Mouse (Mus musculus): ENCODE measurements around the gene B430218F22Rik. TPM values are rescaled to one million over a fixed set of nuclear protein-coding genes. Genes with fewer than 3 reads are reported as not detected.
"Not testable (repeated sequence)": the region's sequence is repeated elsewhere in the genome, so short reads cannot be mapped to it uniquely, and the experiment has no call there.

The B430218F22Rik gene
- 0.35 TPM in 1 of 2 replicates, not detected in the other for polyA plus RNA-seq (2012; ENCODE audit: insufficient read depth, low replicate concordance)

DNA sequence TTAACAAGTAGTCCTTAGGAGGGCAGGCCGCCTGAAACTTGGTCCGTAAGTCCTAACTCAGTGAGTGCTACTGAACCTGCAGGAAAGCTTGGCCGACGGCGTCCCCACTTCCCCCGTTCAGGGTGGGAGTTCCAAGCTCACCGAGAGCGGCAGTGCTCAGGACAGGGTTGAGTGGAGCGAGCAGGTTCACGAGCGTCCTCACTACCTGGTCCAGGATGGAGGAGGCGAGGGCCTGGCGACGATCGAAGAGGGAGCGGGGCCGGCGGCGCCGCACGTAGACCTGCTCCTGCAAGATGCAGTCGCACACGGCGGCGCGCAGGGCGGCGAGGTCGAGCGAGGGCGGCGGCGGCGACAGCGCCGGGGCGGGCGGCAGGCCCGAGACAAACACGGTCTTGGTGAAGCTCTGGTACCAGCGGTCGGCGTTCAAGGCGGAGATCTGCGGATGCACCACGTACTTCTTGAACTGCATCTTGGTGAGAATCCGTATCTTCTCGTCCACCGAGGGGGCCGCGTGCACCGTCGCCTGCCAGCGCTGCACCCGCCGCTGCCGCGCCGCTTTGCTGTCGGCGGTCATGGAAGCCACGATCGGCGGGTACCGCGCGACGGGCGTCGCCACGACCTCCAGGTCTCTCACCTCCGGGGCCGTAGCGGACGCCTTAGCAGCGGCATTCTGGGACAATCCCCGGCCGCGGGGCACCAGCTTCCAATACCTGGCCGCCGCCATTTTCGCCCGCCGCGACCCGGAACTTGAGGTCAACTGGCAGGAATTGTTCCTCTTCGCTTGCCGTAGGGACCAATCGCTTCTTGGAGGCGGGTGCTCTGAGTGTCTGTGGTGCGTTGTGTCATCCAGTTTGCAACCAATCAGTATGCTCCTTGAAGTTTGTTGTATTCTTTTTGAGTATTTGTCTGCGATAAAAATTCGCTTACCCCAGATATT is at the start of gene B430218F22Rik, which contains the start of gene Mrps30:
B430218F22Rik (plus strand) TSS at position 120 of the 937 bp plus-strand sequence.
Mrps30 (minus strand) TSS at position 742 of the 937 bp plus-strand sequence.
- Histone ChIP-seq H3K36me3 (replicated peaks; ENCODE audit: low read length) (peaks cover 34% of the 10 kb centered on the region), H3K4me3 (replicated peaks) (peak within 1 kb of the TSS; percentile 100), H3K4me1 (peaks cover 11% of the 10 kb centered on the region), H3K27me3 (replicated peaks) (no peaks in the 10 kb centered on the region), H3K9me3 (no peaks in the 10 kb centered on the region)
- TF ChIP-seq GATA1 (IDR thresholded peaks at IDR 0.05; ENCODE audit: borderline replicate concordance, low read length) (no peak), FLI1 (IDR thresholded peaks at IDR 0.05; ENCODE audit: low read length) (no peak)

DNA sequence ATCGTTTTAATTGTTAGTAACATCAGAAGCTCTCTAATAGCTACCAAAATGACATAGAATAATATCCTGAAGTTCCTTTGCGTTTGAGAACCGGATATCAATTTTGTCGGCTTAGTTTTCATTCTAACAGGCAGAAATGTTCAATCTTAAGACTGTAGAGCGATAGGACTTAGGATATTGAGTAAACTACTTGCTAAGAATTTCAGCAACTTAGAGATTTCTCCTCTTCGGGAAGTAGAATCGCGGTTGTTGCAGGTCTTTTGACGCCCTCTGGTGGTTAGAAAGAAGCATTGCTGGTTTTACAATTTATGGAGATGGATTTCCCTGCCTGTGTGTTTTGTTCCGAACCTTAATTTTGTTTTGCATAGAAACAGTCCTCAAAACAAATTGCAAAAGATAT is 36.2 kb upstream of the B430218F22Rik start:
- no peak for TF ChIP-seq GATA1 (IDR thresholded peaks at IDR 0.05; ENCODE audit: borderline replicate concordance, low read length)
- no peak for TF ChIP-seq FLI1 (IDR thresholded peaks at IDR 0.05; ENCODE audit: low read length)
- H3K4me1 ChIP-seq = no peaks in the 10 kb centered on the region
- no peak overlapping the region for H3K4me3 ChIP-seq (replicated peaks)
- no peaks in the 10 kb centered on the region for H3K9me3 ChIP-seq
- H3K27me3 ChIP-seq (replicated peaks) = no peaks in the 10 kb centered on the region
- no peaks in the 10 kb centered on the region for H3K36me3 ChIP-seq (replicated peaks; ENCODE audit: low read length)

DNA sequence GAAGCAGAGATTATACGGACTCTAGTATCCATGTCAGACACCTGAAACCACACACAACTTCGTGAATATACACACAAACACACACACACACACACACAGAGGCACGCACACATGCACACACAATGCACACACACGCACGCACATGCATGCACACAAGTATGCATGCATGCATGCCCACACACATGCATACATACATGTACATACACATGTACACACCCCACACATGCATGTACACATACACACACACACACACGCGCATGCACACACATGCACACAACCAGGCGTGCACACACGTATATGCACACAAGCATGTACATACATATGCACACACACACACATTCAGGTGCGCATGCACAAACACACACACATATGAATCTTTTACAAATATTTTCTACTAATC is 35.6 kb upstream of the B430218F22Rik start:
- no peak for TF ChIP-seq FLI1 (IDR thresholded peaks at IDR 0.05; ENCODE audit: low read length)
- no peak for TF ChIP-seq GATA1 (IDR thresholded peaks at IDR 0.05; ENCODE audit: borderline replicate concordance, low read length)
- no peaks in the 10 kb centered on the region for H3K9me3 ChIP-seq
- no peaks in the 10 kb centered on the region for H3K27me3 ChIP-seq (replicated peaks)
- no peaks in the 10 kb centered on the region for H3K36me3 ChIP-seq (replicated peaks; ENCODE audit: low read length)
- H3K4me3 ChIP-seq (replicated peaks) = peak overlapping the region; percentile 59
- H3K4me1 ChIP-seq = no peaks in the 10 kb centered on the region

DNA sequence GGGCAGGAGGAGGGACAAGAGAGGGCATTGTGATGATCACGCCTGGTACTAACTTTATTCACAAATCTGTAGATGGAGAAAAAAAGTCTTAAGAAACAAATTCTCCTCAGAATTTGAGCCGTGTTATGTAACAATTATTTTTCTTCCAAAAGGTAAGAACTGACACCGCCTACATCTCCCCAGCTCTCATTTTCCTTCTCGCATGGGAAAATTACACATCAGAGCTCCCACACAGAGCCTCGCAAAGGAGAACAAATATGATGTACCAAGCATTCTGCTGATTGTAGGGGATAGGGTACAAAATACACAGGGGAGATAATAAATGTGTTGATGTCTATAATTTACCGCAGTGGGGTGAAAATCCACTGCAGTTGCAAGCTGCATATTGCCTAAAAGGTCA is 23.1 kb upstream of the B430218F22Rik start:
- H3K36me3 ChIP-seq (replicated peaks; ENCODE audit: low read length) = peaks cover 2% of the 10 kb centered on the region
- H3K4me3 ChIP-seq (replicated peaks) = no peak overlapping the region
- TF ChIP-seq GATA1 (IDR thresholded peaks at IDR 0.05; ENCODE audit: borderline replicate concordance, low read length) (no peak), FLI1 (IDR thresholded peaks at IDR 0.05; ENCODE audit: low read length) (no peak)
- no peaks in the 10 kb centered on the region for H3K4me1 ChIP-seq
- no peaks in the 10 kb centered on the region for H3K27me3 ChIP-seq (replicated peaks)
- H3K9me3 ChIP-seq = peaks cover 10% of the 10 kb centered on the region

DNA sequence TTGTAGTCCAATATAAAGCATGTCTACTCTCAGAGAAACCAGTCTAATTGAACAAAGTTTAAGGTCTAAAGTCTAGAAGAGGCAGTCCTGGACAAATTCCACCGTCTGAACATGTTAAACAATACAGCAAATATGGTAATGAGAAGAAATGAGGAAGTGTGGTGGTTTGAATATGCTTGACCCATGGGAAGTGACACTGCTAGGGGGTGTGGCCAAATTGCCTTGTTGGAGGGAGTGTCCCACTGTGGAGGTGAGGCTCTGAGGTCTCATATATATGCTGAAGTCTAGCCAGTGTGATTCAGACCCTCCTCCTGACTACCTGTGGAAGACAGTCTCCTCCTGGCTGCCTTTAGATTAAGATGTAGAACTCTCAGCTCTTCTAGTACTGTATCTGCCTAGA is 20.7 kb upstream of the B430218F22Rik start:
- Histone ChIP-seq H3K9me3 (peaks cover 10% of the 10 kb centered on the region), H3K4me1 (no peaks in the 10 kb centered on the region), H3K4me3 (replicated peaks) (no peak overlapping the region), H3K27me3 (replicated peaks) (no peaks in the 10 kb centered on the region), H3K36me3 (replicated peaks; ENCODE audit: low read length) (peaks cover 2% of the 10 kb centered on the region)
- TF ChIP-seq FLI1 (IDR thresholded peaks at IDR 0.05; ENCODE audit: low read length) (no peak), GATA1 (IDR thresholded peaks at IDR 0.05; ENCODE audit: borderline replicate concordance, low read length) (no peak)

DNA sequence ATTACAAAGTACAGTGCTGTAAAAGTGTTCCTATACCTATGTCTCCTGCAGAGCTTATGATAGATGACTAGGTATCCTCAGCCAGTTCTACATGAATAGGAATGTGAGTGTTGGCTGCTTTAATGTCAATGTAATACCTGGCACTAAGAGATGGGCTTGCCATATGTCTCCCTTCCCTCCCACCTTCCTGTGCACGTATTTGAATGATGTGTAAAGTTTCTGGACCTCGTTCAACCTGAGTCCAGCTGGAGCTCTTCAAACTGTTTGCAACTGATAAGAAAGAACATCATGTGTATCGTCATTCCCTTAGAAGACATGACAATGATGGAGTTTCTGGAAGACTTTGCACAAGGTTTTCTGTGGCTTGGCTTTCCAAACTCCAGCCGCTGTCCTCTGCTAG is 13.6 kb upstream of the B430218F22Rik start:
- no peaks in the 10 kb centered on the region for H3K27me3 ChIP-seq (replicated peaks)

DNA sequence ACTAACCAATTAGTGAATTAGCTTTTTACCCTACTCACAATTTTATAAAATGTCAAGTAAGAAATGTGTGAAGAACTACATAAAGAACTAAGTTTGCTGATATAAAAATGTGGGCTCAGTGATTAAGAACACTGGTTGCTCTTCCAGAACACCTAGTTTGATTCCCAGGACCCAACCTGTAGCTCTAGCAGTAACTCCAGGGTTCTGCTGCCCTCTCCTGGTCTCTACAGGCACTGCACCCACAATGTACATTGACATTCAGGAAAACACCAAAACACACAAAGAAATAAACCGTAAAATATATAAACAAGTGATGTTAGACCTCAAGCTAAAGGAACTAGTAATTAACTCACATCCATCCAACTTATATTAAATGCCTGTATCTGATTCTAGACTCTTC is 7.3 kb upstream of the B430218F22Rik start:
- Histone ChIP-seq H3K27me3 (replicated peaks) (no peaks in the 10 kb centered on the region), H3K9me3 (no peaks in the 10 kb centered on the region), H3K36me3 (replicated peaks; ENCODE audit: low read length) (peaks cover 64% of the 10 kb centered on the region), H3K4me3 (replicated peaks) (no peak overlapping the region), H3K4me1 (no peaks in the 10 kb centered on the region)
- TF ChIP-seq FLI1 (IDR thresholded peaks at IDR 0.05; ENCODE audit: low read length) (no peak), GATA1 (IDR thresholded peaks at IDR 0.05; ENCODE audit: borderline replicate concordance, low read length) (no peak)

More for the DNA sequence above, 13.6 kb upstream of the B430218F22Rik start:
- Histone ChIP-seq H3K9me3 (no peaks in the 10 kb centered on the region), H3K36me3 (replicated peaks; ENCODE audit: low read length) (peaks cover 13% of the 10 kb centered on the region), H3K4me1 (no peaks in the 10 kb centered on the region), H3K4me3 (replicated peaks) (no peak overlapping the region)
- no peak for TF ChIP-seq FLI1 (IDR thresholded peaks at IDR 0.05; ENCODE audit: low read length)
- no peak for TF ChIP-seq GATA1 (IDR thresholded peaks at IDR 0.05; ENCODE audit: borderline replicate concordance, low read length)

DNA sequence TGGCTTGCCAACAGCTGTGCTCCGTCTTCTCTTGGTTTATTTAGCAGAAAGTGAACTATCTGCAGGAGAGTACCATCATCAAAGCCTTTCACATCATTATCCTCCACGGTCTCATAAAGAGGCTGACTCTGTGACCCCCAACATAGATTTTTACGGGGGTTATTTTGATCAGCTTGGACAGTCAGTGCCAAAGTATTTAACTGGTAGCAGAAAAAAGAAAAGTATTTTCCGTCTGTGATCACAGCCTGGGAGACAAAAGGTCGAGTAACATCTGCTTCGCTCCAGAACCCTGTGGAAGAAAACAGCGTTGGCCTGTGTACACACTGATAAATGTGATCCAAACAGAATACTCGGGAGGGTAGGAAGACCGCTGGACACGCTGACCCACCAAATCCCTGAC is 6.0 kb upstream of the B430218F22Rik start:
- H3K4me3 ChIP-seq (replicated peaks) = no peak overlapping the region
- no peak for TF ChIP-seq FLI1 (IDR thresholded peaks at IDR 0.05; ENCODE audit: low read length)
- TF ChIP-seq GATA1 (IDR thresholded peaks at IDR 0.05; ENCODE audit: borderline replicate concordance, low read length) = no peak
- H3K4me1 ChIP-seq = no peaks in the 10 kb centered on the region; the same call in 1 of the 2 replicates
- H3K9me3 ChIP-seq = no peaks in the 10 kb centered on the region
- peaks cover 74% of the 10 kb centered on the region for H3K36me3 ChIP-seq (replicated peaks; ENCODE audit: low read length)
- H3K27me3 ChIP-seq (replicated peaks) = no peaks in the 10 kb centered on the region

DNA sequence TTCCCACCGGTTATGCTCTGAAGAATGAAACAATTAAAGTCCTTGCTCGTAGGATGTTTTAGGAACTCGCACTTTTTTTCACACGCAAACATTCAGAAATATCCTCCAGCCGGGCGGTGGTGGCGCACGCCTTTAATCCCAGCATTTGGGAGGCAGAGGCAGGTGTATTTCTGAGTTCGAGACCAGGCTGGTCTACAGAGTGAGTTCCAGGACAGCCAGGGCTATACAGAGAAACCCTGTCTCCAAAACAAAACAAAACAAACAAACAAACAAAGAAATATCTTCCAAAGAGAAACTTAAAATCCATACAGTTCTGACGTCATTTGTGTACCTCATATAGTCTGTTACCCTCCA is 995 bp downstream of the B430218F22Rik start:
- Histone ChIP-seq H3K4me1 (peaks cover 11% of the 10 kb centered on the region), H3K4me3 (replicated peaks) (peak overlapping the region; percentile 100), H3K36me3 (replicated peaks; ENCODE audit: low read length) (peaks cover 28% of the 10 kb centered on the region)
- H3K9me3 ChIP-seq; H3K27me3 ChIP-seq (replicated peaks): not testable (repeated sequence)

DNA sequence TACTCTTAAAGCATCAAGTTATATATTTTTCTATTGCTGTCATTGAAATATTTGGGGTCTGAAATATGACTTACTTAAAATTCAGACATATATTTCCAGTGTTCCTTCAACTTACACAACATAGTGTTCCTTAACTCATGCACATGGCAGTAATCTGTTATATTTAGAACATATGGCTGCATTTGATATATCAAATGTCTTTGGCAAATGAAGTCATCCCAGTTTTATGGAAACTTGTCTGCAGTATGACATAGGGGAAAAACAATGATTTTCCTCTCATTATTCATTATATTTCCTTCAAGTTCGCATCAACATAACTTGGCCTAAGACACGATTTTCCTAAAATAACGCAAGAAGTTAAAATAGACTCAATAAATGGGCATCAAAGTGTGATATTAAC is 9.4 kb downstream of the B430218F22Rik start:
- Histone ChIP-seq H3K9me3 (no peaks in the 10 kb centered on the region), H3K4me3 (replicated peaks) (no peak overlapping the region), H3K36me3 (replicated peaks; ENCODE audit: low read length) (no peaks in the 10 kb centered on the region), H3K27me3 (replicated peaks) (no peaks in the 10 kb centered on the region), H3K4me1 (no peaks in the 10 kb centered on the region)
- TF ChIP-seq FLI1 (IDR thresholded peaks at IDR 0.05; ENCODE audit: low read length) = no peak
- no peak for TF ChIP-seq GATA1 (IDR thresholded peaks at IDR 0.05; ENCODE audit: borderline replicate concordance, low read length)
